Mouse (Mus musculus) megakaryocyte, embryonic 14.5 days (primary cell): ENCODE results near the gene Dnm1.

Experiments used
- FLI1 ChIP-seq: IDR thresholded peaks from 2 replicates; pipeline ENCODE4 v1.6.1; 2012; ENCODE audit warnings: low read length, inconsistent platforms, mixed read lengths
- GATA1 ChIP-seq: IDR thresholded peaks from 3 replicates; pipeline ENCODE4 v1.6.1; 2012; ENCODE audit warnings: mixed read lengths, low read length, inconsistent platforms, borderline replicate concordance

DNA sequence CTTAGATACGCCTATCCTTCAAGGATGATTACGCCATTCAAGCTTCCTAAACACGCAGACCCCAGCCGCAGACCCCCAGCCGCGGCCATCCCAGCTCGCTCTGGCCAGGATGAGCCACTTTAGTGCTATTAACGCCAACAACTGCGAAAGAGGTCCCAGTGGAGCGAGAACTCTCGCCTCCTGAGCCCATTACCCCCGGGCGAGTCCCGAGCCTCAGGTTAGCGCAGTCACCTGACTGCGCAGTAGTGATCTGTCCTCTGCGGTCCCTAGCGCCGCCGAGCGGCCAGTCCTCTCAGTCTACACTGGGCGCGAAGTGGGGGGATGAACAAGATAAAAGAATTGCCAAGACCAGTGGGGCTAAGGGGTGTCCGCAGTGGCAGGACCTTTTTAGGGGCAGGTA, 8.3 kb upstream of the Dnm1 start:
- TF ChIP-seq GATA1 (no peak), FLI1 (no peak)
